Mouse (Mus musculus) E14TG2a.4 (cell line): ENCODE data around the gene Pdlim1.

Source experiments
- CTCF ChIP-seq: conservative IDR thresholded peaks from 2 replicates; pipeline ENCODE4 v1.5.1; 2014; ENCODE audit warnings: low read length
- NANOG ChIP-seq: IDR thresholded peaks from 2 replicates; pipeline ENCODE4 v1.6.1; 2014; ENCODE audit warnings: borderline replicate concordance, low read length, mixed read lengths
- POU5F1 ChIP-seq: IDR thresholded peaks from 2 replicates; pipeline ENCODE4 v1.6.1; 2014; ENCODE audit warnings: low read length, borderline replicate concordance

DNA sequence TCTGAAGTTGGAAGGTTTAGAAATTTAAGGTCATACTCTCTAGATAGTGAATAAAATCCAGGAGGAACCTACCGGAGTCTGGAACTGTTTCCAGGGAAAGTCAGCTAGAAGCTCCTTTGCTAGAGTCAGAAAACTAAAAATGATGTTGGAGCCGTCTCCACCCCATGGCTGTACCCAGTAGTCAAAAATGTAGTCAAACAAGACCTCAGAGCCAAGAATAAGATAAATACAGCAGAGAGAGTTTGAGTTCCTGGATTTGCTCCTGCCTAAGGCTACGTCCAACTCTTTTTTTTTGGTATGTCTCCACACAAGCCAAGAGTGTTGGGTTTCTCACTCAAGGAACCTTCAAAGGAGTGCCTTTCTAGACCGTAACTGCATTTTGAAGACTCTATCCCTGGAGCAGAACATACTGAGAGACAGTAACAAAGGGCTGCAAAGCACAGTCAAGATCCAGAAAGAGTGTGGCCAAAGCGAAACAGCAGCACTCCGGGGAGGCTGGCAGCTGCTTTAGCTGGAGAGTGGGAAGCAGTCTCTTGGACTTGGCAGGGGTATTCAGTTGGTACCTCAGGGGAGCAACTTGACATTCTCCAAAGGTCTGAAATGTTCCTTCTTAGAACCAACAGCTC is 18.6 kb upstream of the Pdlim1 start:
- no peak for TF ChIP-seq CTCF
- TF ChIP-seq NANOG: no peak
- no peak for TF ChIP-seq POU5F1
